Mouse (Mus musculus) midbrain, embryonic 12.5 days (tissue): Measurements from ENCODE around the gene Phldb2. TPM values are rescaled to one million over a fixed set of nuclear protein-coding genes. Genes with fewer than 3 reads are reported as not detected.

Experiments used
- ATAC-seq: fragments of 200-750 bp; cut with Nextera tagmentation; 2 replicates; pipeline ENCODE4 v1.8.0; 2017; ENCODE audit warnings: low read depth, moderate TSS enrichment, moderate library complexity; ENCODE audit not compliant: low FRiP score
- H3K27ac ChIP-seq: fragments of 300-500 bp; sonication (generic); replicated peaks from 2 replicates; pipeline ENCODE4 v1.5.1; 2016; ENCODE audit warnings: mild to moderate bottlenecking
- H3K27me3 ChIP-seq: fragments of 300-500 bp; sonication (generic); 2 replicates; pipeline ENCODE4 v1.6.1; 2016; ENCODE audit warnings: mild to moderate bottlenecking
- H3K36me3 ChIP-seq: fragments of 300-500 bp; sonication (generic); 2 replicates; pipeline ENCODE4 v1.6.1; 2016
- H3K4me1 ChIP-seq: fragments of 300-500 bp; sonication (generic); 2 replicates; pipeline ENCODE4 v1.6.1; 2016
- H3K4me2 ChIP-seq: fragments of 300-500 bp; sonication (generic); replicated peaks from 2 replicates; pipeline ENCODE4 v1.6.1; 2016; ENCODE audit warnings: mild to moderate bottlenecking, moderate library complexity
- H3K4me3 ChIP-seq: fragments of 300-500 bp; sonication (generic); 2 replicates; pipeline ENCODE4 v1.5.1; 2016; ENCODE audit warnings: mild to moderate bottlenecking
- H3K9ac ChIP-seq: fragments of 300-500 bp; sonication (generic); replicated peaks from 2 replicates; pipeline ENCODE4 v1.6.1; 2016; ENCODE audit warnings: mild to moderate bottlenecking, moderate library complexity
- H3K9me3 ChIP-seq: fragments of 300-500 bp; sonication (generic); 2 replicates; pipeline ENCODE4 v1.6.1; 2016; ENCODE audit warnings: mild to moderate bottlenecking
- WGBS: fragments of 180-500 bp; shearing (Covaris S2); methylation state at CpG from one replicate; pipeline ENCODE4 v1.1.7; 2016; 5-methylcytosine and 5-hydroxymethylcytosine counted together
- polyA plus RNA-seq: library from polyadenylated mRNA; unstranded; fragments of >200 nt; fragmentation: Nextera tagmentation; extraction: Ambion mirVana; gene quantifications from 2 replicates; pipeline ENCODE4 v1.2.1, GENCODE M21; 2016

Gene Phldb2
- polyA plus RNA-seq, 1 experiment from 2014 or later, result 42.6 TPM

DNA sequence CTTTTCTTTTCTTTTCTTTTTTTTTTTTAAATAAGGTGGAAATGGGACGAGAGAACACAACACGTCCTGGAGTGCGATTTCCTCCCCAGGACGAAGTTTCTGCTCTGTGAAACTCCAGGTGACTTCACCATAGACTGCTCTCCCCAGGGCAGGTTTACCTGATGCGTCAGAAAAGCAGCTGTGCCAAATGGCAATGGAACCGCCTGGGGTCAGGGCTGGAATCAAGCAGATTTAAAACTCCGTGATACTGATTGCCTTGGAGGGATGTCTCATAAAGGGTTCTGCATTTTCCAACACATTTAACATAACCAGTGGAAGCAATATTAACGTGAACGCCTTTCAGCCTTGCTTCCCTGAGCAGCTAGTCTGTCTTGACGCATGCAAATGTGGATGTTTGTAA lies 108.5 kb downstream of the Phldb2 start:
- Histone ChIP-seq H3K4me1 (peaks cover 33% of the 10 kb centered on the region), H3K9me3 (no peaks in the 10 kb centered on the region), H3K9ac (no peak overlapping the region), H3K4me3 (peak overlapping the region; percentile 71), H3K27me3 (no peaks in the 10 kb centered on the region), H3K27ac (no peak overlapping the region), H3K36me3 (no peaks in the 10 kb centered on the region), H3K4me2 (peak overlapping the region; percentile 86)
- WGBS, result 12% methylated on average over 10 of the region's 10 CpGs
- no peak for ATAC-seq

DNA sequence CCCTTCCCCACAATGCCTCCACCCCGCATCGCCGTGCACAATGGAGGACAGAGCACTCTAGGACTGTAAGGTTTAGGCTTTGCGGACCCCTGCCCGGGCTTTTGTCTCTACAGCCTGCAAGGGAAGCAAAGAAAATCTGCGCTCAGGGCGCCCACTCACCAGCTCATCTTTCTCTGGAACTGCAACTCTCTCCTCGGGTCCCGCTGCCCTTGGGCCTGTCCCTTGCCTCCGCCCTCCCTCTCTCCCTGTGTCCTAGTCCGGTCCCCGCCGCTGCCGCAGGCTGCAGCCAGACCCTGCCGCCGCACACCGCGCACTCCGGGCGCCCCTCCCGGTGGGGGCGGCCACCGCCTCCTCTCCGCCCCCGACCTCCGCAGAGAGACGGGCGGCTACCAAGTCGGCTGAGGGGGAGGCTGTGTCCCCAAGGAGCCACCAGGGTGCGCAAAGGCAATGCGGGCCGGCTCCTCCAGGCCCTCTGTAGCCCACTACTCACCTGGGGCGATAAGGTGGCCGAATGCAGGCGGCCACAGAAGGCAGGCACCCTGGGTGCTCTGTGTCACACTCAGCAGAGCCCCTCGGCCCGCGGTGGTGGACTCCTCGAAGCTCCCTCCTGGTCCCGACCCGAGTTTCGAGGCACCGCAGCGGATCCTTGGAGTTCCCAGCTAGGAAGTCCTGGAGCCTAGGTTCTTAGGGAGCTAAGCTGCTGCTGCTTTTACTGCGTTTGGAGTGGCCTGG lies 109.2 kb downstream of the Phldb2 start:
- 0% methylated on average over 37 of the region's 45 CpGs for WGBS
- Histone ChIP-seq H3K27me3 (no peaks in the 10 kb centered on the region), H3K27ac (peak overlapping the region; percentile 62), H3K9ac (peak overlapping the region; percentile 80), H3K9me3 (no peaks in the 10 kb centered on the region), H3K4me2 (peak overlapping the region; percentile 86), H3K4me1 (peaks cover 33% of the 10 kb centered on the region), H3K36me3 (no peaks in the 10 kb centered on the region), H3K4me3 (peak overlapping the region; percentile 71)
- ATAC-seq, result peak; percentile 96

DNA sequence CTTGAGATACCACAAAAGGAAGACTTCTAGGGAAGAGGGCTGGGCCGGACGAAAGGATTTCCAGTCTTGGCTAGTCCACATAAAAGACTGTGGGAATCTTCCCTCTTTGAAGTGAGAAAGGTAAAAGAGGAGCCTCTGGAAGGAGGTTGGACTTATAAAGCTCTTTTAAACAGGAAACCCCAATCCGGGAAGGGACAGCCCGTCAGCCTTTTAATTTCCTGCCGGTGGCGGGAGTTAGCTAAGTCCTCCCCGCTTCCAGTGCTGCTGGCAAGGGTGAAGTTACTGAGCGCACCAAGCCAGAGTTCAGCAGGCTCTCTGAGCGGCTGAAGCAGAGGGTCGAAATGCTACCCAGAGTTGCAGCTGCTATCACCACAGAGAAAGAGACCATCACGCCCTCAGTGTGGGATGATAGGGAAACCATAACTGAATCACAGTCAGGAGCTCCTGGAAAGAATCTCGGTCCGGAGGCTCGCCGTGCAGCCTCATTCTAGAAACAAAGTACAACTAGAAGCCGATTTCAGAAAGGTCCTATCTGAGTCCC lies 110.0 kb downstream of the Phldb2 start:
- Histone ChIP-seq H3K36me3 (no peaks in the 10 kb centered on the region), H3K4me2 (peak overlapping the region; percentile 86), H3K4me1 (peaks cover 33% of the 10 kb centered on the region), H3K9me3 (no peaks in the 10 kb centered on the region), H3K27me3 (no peaks in the 10 kb centered on the region), H3K27ac (peak overlapping the region; percentile 62), H3K9ac (peak overlapping the region; percentile 80), H3K4me3 (peak overlapping the region; percentile 71)
- under 1% methylated on average over 16 of the region's 16 CpGs for WGBS
- peak; percentile 25 for ATAC-seq

DNA sequence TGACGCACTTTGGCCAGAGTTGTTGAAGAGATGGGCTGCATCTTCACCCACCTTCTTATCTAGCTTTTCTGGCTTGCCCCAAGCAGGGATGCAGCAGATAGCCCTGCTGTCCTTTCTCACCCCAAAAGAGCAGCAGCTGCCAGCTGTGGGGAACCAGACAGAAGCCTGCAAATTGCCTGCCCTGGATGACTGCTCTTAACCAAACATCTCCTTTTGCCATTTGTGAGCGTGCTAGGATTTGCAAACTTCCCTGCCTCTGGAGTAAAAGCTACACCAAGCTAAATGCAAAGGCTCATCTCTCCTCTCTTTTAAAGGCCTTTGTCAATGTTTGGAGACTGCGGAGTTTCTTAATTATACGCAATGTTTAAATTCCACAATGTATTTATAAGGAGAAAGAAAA lies 111.0 kb downstream of the Phldb2 start:
- Histone ChIP-seq H3K4me3 (peak overlapping the region; percentile 71), H3K4me1 (peaks cover 33% of the 10 kb centered on the region), H3K4me2 (peak overlapping the region; percentile 86), H3K27ac (no peak overlapping the region), H3K36me3 (no peaks in the 10 kb centered on the region), H3K9me3 (no peaks in the 10 kb centered on the region), H3K9ac (no peak overlapping the region), H3K27me3 (no peaks in the 10 kb centered on the region)
- ATAC-seq, result no peak
- WGBS, result 54% methylated on average over 4 of the region's 4 CpGs

DNA sequence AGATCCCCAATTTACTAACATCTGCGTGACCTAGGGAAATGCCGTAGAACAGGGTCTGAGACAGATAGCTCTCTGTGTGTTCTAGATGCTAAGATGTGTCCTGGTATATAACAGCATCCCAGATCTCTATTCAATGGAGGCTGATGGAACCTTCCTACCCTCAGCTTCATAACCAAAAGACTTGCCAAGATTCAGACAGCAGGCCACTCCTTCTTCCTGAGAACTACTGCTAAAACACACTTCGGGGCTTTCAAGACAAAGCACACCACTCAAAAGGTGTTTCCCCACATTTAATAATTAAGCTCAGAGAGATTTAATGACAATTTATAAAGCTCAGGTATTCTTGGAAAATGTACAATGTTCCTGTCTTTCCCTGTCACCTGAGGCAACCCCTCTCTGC lies 111.6 kb downstream of the Phldb2 start:
- Histone ChIP-seq H3K4me1 (peaks cover 33% of the 10 kb centered on the region), H3K4me2 (peak overlapping the region; percentile 86), H3K4me3 (no peak overlapping the region), H3K27me3 (no peaks in the 10 kb centered on the region), H3K9me3 (no peaks in the 10 kb centered on the region), H3K27ac (no peak overlapping the region), H3K9ac (no peak overlapping the region), H3K36me3 (no peaks in the 10 kb centered on the region)
- WGBS, result 85% methylated on average over 3 of the region's 3 CpGs
- ATAC-seq, result no peak

DNA sequence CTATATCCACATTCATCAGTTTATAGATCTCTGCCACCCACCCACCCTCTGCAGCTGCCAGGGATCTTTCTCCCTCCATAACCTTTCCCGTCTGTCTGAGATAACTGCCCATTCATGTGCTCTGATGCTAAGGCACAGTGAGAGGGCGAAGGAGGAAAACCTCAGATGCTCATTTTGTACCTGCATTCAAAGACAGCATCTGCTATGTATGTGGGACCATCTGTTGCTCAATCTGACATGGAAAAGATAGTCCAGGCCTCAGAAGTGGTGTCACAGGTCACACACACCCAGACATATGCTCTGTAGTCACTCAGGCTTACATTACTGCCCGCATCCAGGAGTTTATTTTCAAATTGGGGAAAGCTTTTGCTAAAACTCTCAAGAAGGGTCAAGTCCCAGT lies 112.4 kb downstream of the Phldb2 start:
- no peaks in the 10 kb centered on the region for H3K36me3 ChIP-seq
- H3K9me3 ChIP-seq, result no peaks in the 10 kb centered on the region
- H3K27ac ChIP-seq, result no peak overlapping the region
- no peaks in the 10 kb centered on the region for H3K27me3 ChIP-seq
- H3K9ac ChIP-seq, result no peak overlapping the region
- no peak for ATAC-seq
- no peak overlapping the region for H3K4me2 ChIP-seq
- WGBS, result 61% methylated on average over 3 of the region's 3 CpGs
- H3K4me1 ChIP-seq, result peaks cover 33% of the 10 kb centered on the region
- no peak overlapping the region for H3K4me3 ChIP-seq

DNA sequence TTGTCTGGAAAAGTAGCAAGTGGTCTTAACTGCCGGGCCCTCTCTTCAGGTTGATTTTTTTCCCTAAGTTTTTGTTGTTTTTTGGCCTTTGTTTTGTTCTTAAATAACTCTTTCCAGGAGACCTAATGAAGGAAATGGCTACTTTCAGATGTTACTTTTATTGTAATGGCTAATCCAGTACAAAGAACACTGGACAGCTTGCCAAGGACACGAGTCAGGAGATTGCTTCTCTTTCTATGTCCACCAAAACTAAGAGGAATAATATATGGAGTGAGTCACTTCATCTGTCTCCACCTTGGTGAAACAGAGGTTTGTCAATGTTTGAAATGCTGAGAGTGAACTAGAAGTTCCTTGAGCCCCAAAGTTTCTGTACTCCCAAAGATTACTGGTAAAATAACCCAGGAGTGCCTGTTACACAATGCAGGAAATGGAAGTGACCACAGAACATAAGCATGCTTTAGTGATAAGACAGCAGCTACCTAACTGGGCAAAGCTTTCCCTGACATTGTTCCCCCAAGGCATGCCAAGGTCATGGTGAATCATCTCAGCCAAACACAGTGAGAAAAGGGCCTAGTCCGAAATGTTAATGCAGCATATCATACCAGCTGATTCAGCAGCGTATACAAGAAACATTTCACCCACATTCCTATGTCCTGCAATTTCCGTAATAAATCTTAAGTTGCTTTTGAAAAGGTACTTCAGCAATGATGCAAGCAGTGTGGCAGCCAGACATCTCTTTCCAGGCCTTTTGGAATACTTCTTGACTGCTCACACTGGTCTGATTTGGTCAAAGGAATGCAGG lies 115.7 kb downstream of the Phldb2 start:
- Histone ChIP-seq H3K9ac (no peak overlapping the region), H3K27ac (no peak overlapping the region), H3K4me2 (no peak overlapping the region), H3K9me3 (no peaks in the 10 kb centered on the region), H3K4me1 (peaks cover 19% of the 10 kb centered on the region), H3K27me3 (no peaks in the 10 kb centered on the region), H3K36me3 (no peaks in the 10 kb centered on the region), H3K4me3 (no peak overlapping the region)
- 81% methylated on average over 5 of the region's 5 CpGs for WGBS
- no peak for ATAC-seq

DNA sequence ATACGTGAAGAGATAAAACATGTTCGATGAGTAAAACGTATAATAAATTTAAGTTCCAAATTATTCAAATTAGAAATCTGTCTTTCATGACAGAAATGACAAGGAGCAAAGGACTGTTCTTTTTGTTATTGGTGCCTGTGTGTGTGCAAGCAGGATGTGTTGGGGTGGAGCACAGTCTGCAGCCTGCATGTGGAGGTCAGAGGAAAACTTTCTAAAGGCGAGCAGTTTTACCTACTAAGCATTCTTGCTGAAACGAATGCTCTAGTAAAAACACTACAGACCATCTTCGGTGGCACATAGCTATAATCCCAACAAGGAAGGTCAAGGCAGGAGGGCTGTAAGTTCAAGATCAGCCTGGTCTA lies 120.7 kb downstream of the Phldb2 start:
- Histone ChIP-seq H3K9me3 (no peaks in the 10 kb centered on the region), H3K4me2 (no peak overlapping the region), H3K27me3 (no peaks in the 10 kb centered on the region), H3K9ac (no peak overlapping the region), H3K36me3 (no peaks in the 10 kb centered on the region), H3K27ac (no peak overlapping the region), H3K4me3 (no peak overlapping the region), H3K4me1 (peaks cover 16% of the 10 kb centered on the region)
- WGBS, result 82% methylated on average over 6 of the region's 6 CpGs
- no peak for ATAC-seq

DNA sequence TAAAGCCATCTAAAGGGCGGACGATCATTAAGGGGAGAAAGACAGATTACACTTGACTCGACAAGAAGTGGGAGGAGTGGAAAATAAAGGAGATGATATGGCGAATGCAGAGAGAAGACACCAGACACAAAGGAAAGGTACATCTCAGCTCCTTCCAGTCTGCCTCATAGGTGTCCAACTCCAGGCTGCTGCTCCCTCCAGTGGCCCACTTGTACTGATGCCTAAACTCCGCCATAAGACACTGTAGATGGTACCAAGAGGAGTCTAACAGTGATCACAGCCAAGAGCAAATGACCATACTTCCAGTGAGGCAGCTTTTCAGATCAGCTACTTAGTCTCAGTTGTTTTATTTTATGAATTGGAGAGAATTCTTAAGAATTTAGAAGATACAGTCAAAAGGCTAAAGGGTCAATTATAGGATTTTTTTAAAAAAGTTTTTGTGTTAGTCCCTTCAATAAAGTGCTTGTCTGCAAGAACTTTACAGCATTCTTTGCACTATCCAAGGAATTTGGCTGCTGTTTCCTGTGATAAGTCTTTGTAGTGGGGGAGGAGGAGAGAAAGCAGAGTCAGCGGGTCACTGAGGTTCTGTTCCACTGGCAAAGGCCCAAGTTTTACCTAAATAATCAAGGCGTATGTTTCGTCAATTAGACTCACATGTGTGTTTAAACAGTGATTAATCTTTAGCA lies 121.2 kb downstream of the Phldb2 start:
- Histone ChIP-seq H3K27me3 (no peaks in the 10 kb centered on the region), H3K4me1 (peaks cover 16% of the 10 kb centered on the region), H3K4me2 (no peak overlapping the region), H3K9ac (no peak overlapping the region), H3K4me3 (no peak overlapping the region), H3K27ac (no peak overlapping the region), H3K36me3 (no peaks in the 10 kb centered on the region), H3K9me3 (no peaks in the 10 kb centered on the region)
- ATAC-seq, result peak; percentile 47; the same call in 1 of the 2 replicates
- 76% methylated on average over 8 of the region's 8 CpGs for WGBS

DNA sequence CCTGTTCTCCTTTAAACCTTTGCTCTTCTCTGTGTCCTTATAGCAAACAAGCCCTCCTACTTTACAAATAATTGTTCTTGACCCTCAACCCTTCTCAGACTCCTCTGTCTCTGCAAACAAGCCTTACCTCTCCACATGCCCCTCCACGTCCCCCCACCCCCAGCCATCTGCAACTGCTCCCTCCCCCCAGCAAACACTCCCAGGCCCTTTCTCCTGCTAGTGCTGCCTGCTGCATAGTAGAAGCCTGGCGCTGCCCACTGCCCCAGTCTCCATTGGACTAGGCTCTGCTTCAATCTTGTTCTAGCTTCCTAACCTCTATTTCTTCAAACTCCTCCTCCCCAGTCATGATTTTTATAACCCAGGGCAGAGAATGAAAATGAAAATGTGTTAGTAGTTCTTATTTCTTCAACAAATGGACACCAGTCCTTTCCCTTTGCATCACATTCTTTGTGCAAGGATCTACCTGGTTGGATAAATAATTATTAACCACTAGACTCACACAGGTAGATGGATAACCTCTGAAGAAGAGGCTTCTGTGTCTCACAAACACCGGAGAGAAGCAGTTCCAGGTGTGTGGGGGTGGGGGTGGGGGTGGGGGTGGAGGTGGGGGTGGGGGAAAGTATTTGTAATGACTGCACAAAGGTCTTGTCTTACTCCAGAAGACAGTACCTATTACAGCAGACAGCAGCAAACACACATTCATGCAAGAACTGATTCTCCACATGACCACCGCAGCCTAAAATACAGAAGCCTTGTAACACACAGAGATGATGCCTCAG lies 122.1 kb downstream of the Phldb2 start:
- Histone ChIP-seq H3K9ac (0 out of 2 replicates have a peak overlapping the region, but pooled peaks have one; percentile 4), H3K27ac (no peak overlapping the region), H3K4me3 (no peak overlapping the region), H3K36me3 (no peaks in the 10 kb centered on the region), H3K4me2 (no peak overlapping the region), H3K27me3 (no peaks in the 10 kb centered on the region), H3K9me3 (no peaks in the 10 kb centered on the region), H3K4me1 (peaks cover 16% of the 10 kb centered on the region)
- 45% methylated on average over 4 of the region's 4 CpGs for WGBS
- no peak for ATAC-seq

DNA sequence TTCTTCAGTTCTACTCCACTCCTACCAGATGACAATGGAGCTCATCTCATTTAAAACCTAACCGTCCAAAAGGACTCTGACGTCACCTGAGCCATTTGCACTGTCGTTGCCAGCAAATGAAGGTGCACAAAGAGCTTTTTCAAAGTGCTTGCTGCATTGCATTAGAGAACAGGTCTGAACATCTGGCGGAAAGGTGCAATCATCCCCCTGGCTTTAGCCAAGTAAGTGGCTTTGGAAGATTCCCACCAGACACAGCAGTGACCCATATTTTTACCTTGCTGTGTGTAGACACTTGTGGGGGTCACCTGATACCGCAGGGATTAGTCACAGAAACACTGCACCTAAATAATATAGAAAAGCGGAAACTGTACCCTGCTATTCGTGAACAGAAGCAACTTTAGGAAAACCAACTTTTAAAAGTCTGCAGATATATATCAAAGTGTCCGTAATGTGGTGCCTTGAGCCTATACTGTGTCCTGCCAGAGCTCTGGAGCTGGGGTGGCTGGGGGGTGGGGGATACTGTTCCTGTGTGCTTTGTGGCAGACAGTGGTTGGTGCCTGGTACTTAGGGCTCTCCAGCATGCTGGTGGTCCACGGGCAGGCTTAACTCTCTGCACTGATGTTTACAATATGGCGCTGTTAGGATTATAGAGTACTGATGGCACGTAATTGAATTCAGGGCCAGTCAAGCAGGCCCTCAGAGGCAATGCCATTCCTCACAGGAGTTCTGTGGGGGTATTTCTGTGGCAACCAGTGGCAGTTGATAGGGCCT lies 123.1 kb downstream of the Phldb2 start:
- Histone ChIP-seq H3K4me1 (peaks cover 16% of the 10 kb centered on the region), H3K9me3 (no peaks in the 10 kb centered on the region), H3K4me2 (no peak overlapping the region), H3K27me3 (no peaks in the 10 kb centered on the region), H3K4me3 (no peak overlapping the region), H3K9ac (no peak overlapping the region), H3K27ac (no peak overlapping the region), H3K36me3 (peaks cover 6% of the 10 kb centered on the region; the same call in 1 of the 2 replicates)
- peak; percentile 52; the same call in 1 of the 2 replicates for ATAC-seq
- 63% methylated on average over 11 of the region's 11 CpGs for WGBS
